27 mouse cellular contexts compared by ENCODE assay signal in genomic region chr13:12297777-12298176, GRCm38 (mm10). TPM values are rescaled to one million over a fixed set of nuclear protein-coding genes. Genes with fewer than 3 reads are reported as not detected.
DNase-seq lines count a peak whose midpoint lies in the region; ATAC-seq lines count a peak whose summit lies in the region.
"Had no signal": no experiment of that assay in that cellular context is flagged by ENCODE, and none has a peak within 500 bp of the region (broad histone marks: within the 10 kb centered on the region; RNA-seq: fewer than 3 reads in every experiment).

No protein-coding gene starts in this region.

- peaks cover 27% of the 10 kb centered on the region for H3K4me1 ChIP-seq in heart, embryonic 15.5 days (replicated peaks)
- no peaks in the 10 kb centered on the region for H3K4me1 ChIP-seq in kidney, embryonic 16.5 days (ENCODE audit: insufficient read depth, low read length)
- no peaks in the 10 kb centered on the region for H3K4me1 ChIP-seq in kidney, embryonic 14.5 days (ENCODE audit: control insufficient read depth, insufficient read depth, low read length)
- peaks cover 5% of the 10 kb centered on the region; the same call in 1 of the 2 replicates for H3K4me1 ChIP-seq in embryonic facial prominence, embryonic 10.5 days
- H3K4me1 ChIP-seq in intestine, embryonic 16.5 days (ENCODE audit: control insufficient read depth, insufficient read depth, low read length), result no peaks in the 10 kb centered on the region
- H3K4me1 ChIP-seq: embryonic facial prominence, embryonic 13.5 days; forebrain, embryonic 15.5 days; hindbrain, embryonic 15.5 days; midbrain, embryonic 13.5 days; neural tube, embryonic 13.5 days had no signal

- no peak overlapping the region for H3K4me2 ChIP-seq in heart, embryonic 15.5 days
- H3K4me2 ChIP-seq in kidney, embryonic 16.5 days (replicated peaks; ENCODE audit: low read depth, low read length), result no peak overlapping the region
- H3K4me2 ChIP-seq in kidney, embryonic 14.5 days (replicated peaks; ENCODE audit: low read depth, low read length), result no peak overlapping the region
- no peak overlapping the region for H3K4me2 ChIP-seq in intestine, embryonic 16.5 days (ENCODE audit: low read depth, low read length)
- H3K4me2 ChIP-seq: embryonic facial prominence, embryonic 13.5 days; forebrain, embryonic 15.5 days; hindbrain, embryonic 15.5 days; midbrain, embryonic 13.5 days; neural tube, embryonic 13.5 days had no signal

- no peaks in the 10 kb centered on the region for H3K27me3 ChIP-seq in heart, embryonic 15.5 days
- H3K27me3 ChIP-seq in kidney, embryonic 16.5 days (ENCODE audit: insufficient read depth, low read length), result no peaks in the 10 kb centered on the region
- H3K27me3 ChIP-seq in kidney, embryonic 14.5 days (ENCODE audit: control insufficient read depth, insufficient read depth, low read length), result no peaks in the 10 kb centered on the region
- no peaks in the 10 kb centered on the region for H3K27me3 ChIP-seq in embryonic facial prominence, embryonic 10.5 days (replicated peaks; ENCODE audit: low read depth, poor library complexity, severe bottlenecking)
- H3K27me3 ChIP-seq in intestine, embryonic 16.5 days (replicated peaks; ENCODE audit: control insufficient read depth, insufficient read depth, low read length), result no peaks in the 10 kb centered on the region
- H3K27me3 ChIP-seq: embryonic facial prominence, embryonic 13.5 days; forebrain, embryonic 15.5 days; hindbrain, embryonic 15.5 days; midbrain, embryonic 13.5 days; neural tube, embryonic 13.5 days had no signal

- H3K9ac ChIP-seq in heart, embryonic 15.5 days, result no peak overlapping the region
- no peak overlapping the region for H3K9ac ChIP-seq in kidney, embryonic 16.5 days (replicated peaks; ENCODE audit: low read length)
- no peak overlapping the region for H3K9ac ChIP-seq in kidney, embryonic 14.5 days (ENCODE audit: low read depth, low read length)
- no peak overlapping the region for H3K9ac ChIP-seq in intestine, embryonic 16.5 days (ENCODE audit: low read depth, low read length)
- H3K9ac ChIP-seq: embryonic facial prominence, embryonic 13.5 days; forebrain, embryonic 15.5 days; hindbrain, embryonic 15.5 days; liver, embryonic 14.5 days; midbrain, embryonic 13.5 days; neural tube, embryonic 13.5 days had no signal

- H3K36me3 ChIP-seq in heart, embryonic 15.5 days, result peaks cover 14% of the 10 kb centered on the region
- H3K36me3 ChIP-seq in kidney, embryonic 16.5 days (ENCODE audit: insufficient read depth, low read length), result no peaks in the 10 kb centered on the region
- H3K36me3 ChIP-seq in kidney, embryonic 14.5 days (ENCODE audit: control insufficient read depth, insufficient read depth, low read length), result no peaks in the 10 kb centered on the region
- no peaks in the 10 kb centered on the region for H3K36me3 ChIP-seq in embryonic facial prominence, embryonic 10.5 days (replicated peaks)
- H3K36me3 ChIP-seq in intestine, embryonic 16.5 days (ENCODE audit: control insufficient read depth, insufficient read depth, low read length), result no peaks in the 10 kb centered on the region
- H3K36me3 ChIP-seq: embryonic facial prominence, embryonic 13.5 days; forebrain, embryonic 15.5 days; hindbrain, embryonic 10.5 days; hindbrain, embryonic 15.5 days; midbrain, embryonic 13.5 days; neural tube, embryonic 13.5 days had no signal

- no peak for ATAC-seq in heart, embryonic 15.5 days (replicated peaks; ENCODE audit: insufficient number of reproducible peaks, insufficient read depth, low FRiP score, low read depth)
- peak; percentile 57; the same call in 1 of the 2 replicates for ATAC-seq in kidney, embryonic 16.5 days (ENCODE audit: low FRiP score, low TSS enrichment)
- no peak for ATAC-seq in kidney, embryonic 14.5 days (ENCODE audit: low FRiP score, low TSS enrichment)
- ATAC-seq in intestine, embryonic 16.5 days, result 0 out of 2 replicates have a peak, but pooled peaks have one; percentile 38
- ATAC-seq: forebrain, embryonic 15.5 days; midbrain, embryonic 13.5 days had no signal

- 51% methylated on average over 6 of the region's 6 CpGs for WGBS in heart, embryonic 15.5 days
- WGBS in kidney, embryonic 16.5 days, result 72% methylated on average over 6 of the region's 6 CpGs
- 73% methylated on average over 6 of the region's 6 CpGs for WGBS in kidney, embryonic 14.5 days
- 79% methylated on average over 6 of the region's 6 CpGs for WGBS in embryonic facial prominence, embryonic 10.5 days
- 60% methylated on average over 6 of the region's 6 CpGs for WGBS in intestine, embryonic 16.5 days

- no peak for DNase-seq in heart, adult 9 months (ENCODE audit: low spot score in 2 of 2)
- peak; percentile 14 for DNase-seq in embryonic facial prominence, embryonic 10.5 days (ENCODE audit: low spot score)
- DNase-seq: adrenal gland, postnatal 25 days; B cell, adult 2 months; cerebellum, adult 11-12 months; cerebellum, adult 9-11 months; embryo, embryonic 11 days; gastrocnemius, postnatal 25 days; layer of hippocampus, adult 9-11 months; liver; lung, adult 2 months; lung, postnatal 10 days; right cerebral cortex, postnatal 4 days had no signal

- H3K4me3 ChIP-seq in heart, embryonic 15.5 days, result no peak overlapping the region
- no peak overlapping the region for H3K4me3 ChIP-seq in kidney, embryonic 16.5 days (ENCODE audit: low read length)
- H3K4me3 ChIP-seq in kidney, embryonic 14.5 days (ENCODE audit: low read length), result no peak overlapping the region
- no peak overlapping the region for H3K4me3 ChIP-seq in embryonic facial prominence, embryonic 10.5 days
- no peak overlapping the region for H3K4me3 ChIP-seq in intestine, embryonic 16.5 days (ENCODE audit: low read length)
- H3K4me3 ChIP-seq: embryonic facial prominence, embryonic 13.5 days; forebrain, embryonic 10.5 days; forebrain, embryonic 15.5 days; heart, embryonic 10.5 days; hindbrain, embryonic 10.5 days; hindbrain, embryonic 15.5 days; midbrain, embryonic 13.5 days; neural tube, embryonic 13.5 days had no signal

- H3K9me3 ChIP-seq in heart, embryonic 15.5 days (replicated peaks), result no peaks in the 10 kb centered on the region
- no peaks in the 10 kb centered on the region for H3K9me3 ChIP-seq in kidney, embryonic 16.5 days (ENCODE audit: low read length)
- H3K9me3 ChIP-seq in kidney, embryonic 14.5 days (ENCODE audit: control insufficient read depth, low read length), result no peaks in the 10 kb centered on the region
- H3K9me3 ChIP-seq in embryonic facial prominence, embryonic 10.5 days, result no peaks in the 10 kb centered on the region
- no peaks in the 10 kb centered on the region for H3K9me3 ChIP-seq in intestine, embryonic 16.5 days (ENCODE audit: control insufficient read depth, low read length)
- H3K9me3 ChIP-seq: embryonic facial prominence, embryonic 13.5 days; forebrain, embryonic 10.5 days; forebrain, embryonic 15.5 days; heart, embryonic 10.5 days; hindbrain, embryonic 10.5 days; hindbrain, embryonic 15.5 days; midbrain, embryonic 13.5 days; neural tube, embryonic 13.5 days had no signal

- H3K27ac ChIP-seq in heart, embryonic 15.5 days, result peak overlapping the region; percentile 5; the same call in 1 of the 2 replicates
- H3K27ac ChIP-seq in kidney, embryonic 16.5 days (ENCODE audit: low read length), result no peak overlapping the region
- no peak overlapping the region for H3K27ac ChIP-seq in kidney, embryonic 14.5 days (ENCODE audit: low read depth, low read length)
- no peak overlapping the region for H3K27ac ChIP-seq in embryonic facial prominence, embryonic 10.5 days (replicated peaks)
- no peak overlapping the region for H3K27ac ChIP-seq in intestine, embryonic 16.5 days (ENCODE audit: low read length)
- H3K27ac ChIP-seq: embryonic facial prominence, embryonic 13.5 days; forebrain, embryonic 10.5 days; forebrain, embryonic 15.5 days; heart, embryonic 10.5 days; hindbrain, embryonic 10.5 days; hindbrain, embryonic 15.5 days; liver, embryonic 14.5 days; macrophage; midbrain, embryonic 13.5 days; neural tube, embryonic 13.5 days had no signal

RNA-seq across cellular contexts. Expression of gene Mtr, which starts 39.9 kb away (rescaled TPM):
- 10.1 and 12.1 TPM in 2 replicates for polyA plus RNA-seq in heart, embryonic 15.5 days (2015; fragmentation: Nextera tagmentation; extraction: Ambion mirVana)
- 13.4 and 14.3 TPM in 2 replicates for polyA plus RNA-seq in kidney, embryonic 16.5 days (2015; fragmentation: Nextera tagmentation; extraction: Ambion mirVana)
- 7.2 and 19.7 TPM in 2 replicates for polyA plus RNA-seq in kidney, embryonic 14.5 days (2014; fragmentation: Nextera tagmentation; extraction: Ambion mirVana)
- polyA plus RNA-seq in embryonic facial prominence, embryonic 10.5 days (2016; fragmentation: Nextera tagmentation; extraction: Ambion mirVana), result 22.3 and 22.6 TPM in 2 replicates
- 6.4 and 7.4 TPM in 2 replicates for polyA plus RNA-seq in intestine, embryonic 16.5 days (2015; fragmentation: Nextera tagmentation; extraction: Ambion mirVana)

RNA-seq across cellular contexts. Expression of gene Actn2, which starts 42.8 kb away (rescaled TPM):
- 1,445 and 1,519 TPM in 2 replicates for polyA plus RNA-seq in heart, embryonic 15.5 days (2015; fragmentation: Nextera tagmentation; extraction: Ambion mirVana)
- polyA plus RNA-seq in kidney, embryonic 16.5 days (2015; fragmentation: Nextera tagmentation; extraction: Ambion mirVana), result 8.6 and 9.8 TPM in 2 replicates
- polyA plus RNA-seq in kidney, embryonic 14.5 days (2014; fragmentation: Nextera tagmentation; extraction: Ambion mirVana), result 0.64 and 1.7 TPM in 2 replicates
- polyA plus RNA-seq in embryonic facial prominence, embryonic 10.5 days (2016; fragmentation: Nextera tagmentation; extraction: Ambion mirVana), result 1.5 and 3.0 TPM in 2 replicates
- polyA plus RNA-seq in intestine, embryonic 16.5 days (2015; fragmentation: Nextera tagmentation; extraction: Ambion mirVana), result 2.0 and 3.5 TPM in 2 replicates
- polyA plus RNA-seq: macrophage had no signal

Comparison
In these comparisons a context has a peak if more than half of its experiments do, and no peak if none do; other contexts are left out.
1. ATAC-seq: peak in kidney, embryonic 16.5 days (single experiment) and intestine, embryonic 16.5 days (single experiment); none in heart, embryonic 15.5 days (single experiment) and kidney, embryonic 14.5 days (single experiment).
2. RNA of gene Actn2, which starts 42.8 kb away (polyA plus RNA-seq): 1,445 to 1,519 TPM in heart, embryonic 15.5 days; 8.6 to 9.8 TPM in kidney, embryonic 16.5 days, 2.0 to 3.5 TPM in intestine, embryonic 16.5 days, 0.64 to 1.7 TPM in kidney, embryonic 14.5 days and 1.5 to 3.0 TPM in embryonic facial prominence, embryonic 10.5 days; every median in the first group is over 100 times any median in the second.